Mouse (Mus musculus): Measurements from ENCODE around the gene Bcl10. TPM values are rescaled to one million over a fixed set of nuclear protein-coding genes. Genes with fewer than 3 reads are reported as not detected.

The Bcl10 gene
- polyA plus RNA-seq, 1 experiment from 2014 or later = 44.1 TPM

GRCm38 (mm10) chr3:145916826-145917225 lies 5.8 kb upstream of the Bcl10 start:
- Histone ChIP-seq H3K4me1 (no peaks in the 10 kb centered on the region), H3K36me3 (replicated peaks) (no peaks in the 10 kb centered on the region), H3K27ac (replicated peaks) (no peak overlapping the region), H3K4me3 (no peak overlapping the region), H3K27me3 (replicated peaks; ENCODE audit: low read depth, poor library complexity, severe bottlenecking) (no peaks in the 10 kb centered on the region), H3K9me3 (no peaks in the 10 kb centered on the region)
- DNase-seq (ENCODE audit: low spot score) = no peak
- WGBS = 89% methylated on average over 4 of the region's 4 CpGs

GRCm38 (mm10) chr3:145922971-145923370 lies 367 bp downstream of the Bcl10 start:
- WGBS = 73% methylated on average over 3 of the region's 3 CpGs
- Histone ChIP-seq H3K4me3 (no peak overlapping the region), H3K36me3 (replicated peaks) (peaks cover 8% of the 10 kb centered on the region), H3K9me3 (no peaks in the 10 kb centered on the region), H3K27me3 (replicated peaks; ENCODE audit: low read depth, poor library complexity, severe bottlenecking) (no peaks in the 10 kb centered on the region), H3K4me1 (peaks cover 25% of the 10 kb centered on the region), H3K27ac (replicated peaks) (0 out of 2 replicates have a peak overlapping the region, but pooled peaks have one; percentile 94)
- no peak for DNase-seq (ENCODE audit: low spot score)

- H3K4me3 ChIP-seq = peak overlapping the region; percentile 93
- under 1% methylated on average over 58 of the region's 58 CpGs for WGBS
- H3K27me3 ChIP-seq (replicated peaks; ENCODE audit: low read depth, poor library complexity, severe bottlenecking) = no peaks in the 10 kb centered on the region
- peaks cover 10% of the 10 kb centered on the region for H3K36me3 ChIP-seq (replicated peaks)
- H3K9me3 ChIP-seq = no peaks in the 10 kb centered on the region
- H3K4me1 ChIP-seq = peaks cover 29% of the 10 kb centered on the region
- peak; percentile 99 for DNase-seq (ENCODE audit: low spot score)
- H3K27ac ChIP-seq (replicated peaks) = peak overlapping the region; percentile 94
Observed at GRCm38 (mm10) chr3:145923874-145924577, 1.4 kb downstream of the Bcl10 start.

- Histone ChIP-seq H3K9me3 (no peaks in the 10 kb centered on the region), H3K4me1 (peaks cover 36% of the 10 kb centered on the region), H3K36me3 (replicated peaks) (peaks cover 10% of the 10 kb centered on the region), H3K27me3 (replicated peaks; ENCODE audit: low read depth, poor library complexity, severe bottlenecking) (no peaks in the 10 kb centered on the region), H3K27ac (replicated peaks) (peak overlapping the region; percentile 94), H3K4me3 (peak overlapping the region; percentile 93)
- DNase-seq (ENCODE audit: low spot score) = no peak
- 4% methylated on average over 39 of the region's 39 CpGs for WGBS
Observed at GRCm38 (mm10) chr3:145924649-145925337, 2.2 kb downstream of the Bcl10 start.

- Histone ChIP-seq H3K4me1 (peaks cover 43% of the 10 kb centered on the region), H3K27me3 (replicated peaks; ENCODE audit: low read depth, poor library complexity, severe bottlenecking) (no peaks in the 10 kb centered on the region), H3K36me3 (replicated peaks) (peaks cover 11% of the 10 kb centered on the region), H3K27ac (replicated peaks) (no peak overlapping the region), H3K4me3 (peak overlapping the region; percentile 93), H3K9me3 (no peaks in the 10 kb centered on the region)
- DNase-seq (ENCODE audit: low spot score) = no peak
- WGBS = 73% methylated on average over 5 of the region's 5 CpGs
Observed at GRCm38 (mm10) chr3:145925506-145925905, 2.9 kb downstream of the Bcl10 start.

- no peak overlapping the region; the same call in 1 of the 2 replicates for H3K27ac ChIP-seq (replicated peaks)
- WGBS = 39% methylated on average over 7 of the region's 7 CpGs
- peaks cover 51% of the 10 kb centered on the region for H3K36me3 ChIP-seq (replicated peaks)
- H3K9me3 ChIP-seq = no peaks in the 10 kb centered on the region
- DNase-seq (ENCODE audit: low spot score) = peak; percentile 60
- H3K4me1 ChIP-seq = peaks cover 35% of the 10 kb centered on the region
- H3K4me3 ChIP-seq = no peak overlapping the region
- no peaks in the 10 kb centered on the region for H3K27me3 ChIP-seq (replicated peaks; ENCODE audit: low read depth, poor library complexity, severe bottlenecking)
Observed at GRCm38 (mm10) chr3:145929525-145930400, 7.2 kb downstream of the Bcl10 start.

GRCm38 (mm10) chr3:145933845-145934244 lies 11.2 kb downstream of the Bcl10 start:
- Histone ChIP-seq H3K4me1 (peaks cover 29% of the 10 kb centered on the region), H3K27me3 (replicated peaks; ENCODE audit: low read depth, poor library complexity, severe bottlenecking) (no peaks in the 10 kb centered on the region), H3K4me3 (no peak overlapping the region), H3K9me3 (no peaks in the 10 kb centered on the region), H3K27ac (replicated peaks) (no peak overlapping the region), H3K36me3 (replicated peaks) (peaks cover 41% of the 10 kb centered on the region)
- 89% methylated on average over 9 of the region's 9 CpGs for WGBS
- DNase-seq (ENCODE audit: low spot score) = no peak

- Histone ChIP-seq H3K27ac (replicated peaks) (peak within 1 kb of the TSS; percentile 87), H3K4me1 (peaks cover 22% of the 10 kb centered on the region), H3K36me3 (replicated peaks) (peaks cover 50% of the 10 kb centered on the region), H3K9me3 (no peaks in the 10 kb centered on the region), H3K4me3 (peak within 1 kb of the TSS; percentile 90), H3K27me3 (replicated peaks; ENCODE audit: low read depth, poor library complexity, severe bottlenecking) (no peaks in the 10 kb centered on the region)
- WGBS = 1% methylated on average over 70 of the region's 70 CpGs
- peak; percentile 96 for DNase-seq (ENCODE audit: low spot score)
Observed at GRCm38 (mm10) chr3:145937505-145938404, 15.2 kb downstream of the Bcl10 start, which contains the start of gene 2410004B18Rik. 2410004B18Rik (plus strand) TSS chr3:145938014.

GRCm38 (mm10) chr3:145938405-145939349 lies 16.1 kb downstream of the Bcl10 start:
- Histone ChIP-seq H3K36me3 (replicated peaks) (peaks cover 50% of the 10 kb centered on the region), H3K9me3 (no peaks in the 10 kb centered on the region), H3K27ac (replicated peaks) (peak overlapping the region; percentile 87), H3K27me3 (replicated peaks; ENCODE audit: low read depth, poor library complexity, severe bottlenecking) (no peaks in the 10 kb centered on the region), H3K4me3 (peak overlapping the region; percentile 90), H3K4me1 (peaks cover 22% of the 10 kb centered on the region)
- 21% methylated on average over 50 of the region's 50 CpGs for WGBS
- DNase-seq (ENCODE audit: low spot score) = peak; percentile 50

GRCm38 (mm10) chr3:145939402-145939801 lies 16.8 kb downstream of the Bcl10 start:
- H3K27me3 ChIP-seq (replicated peaks; ENCODE audit: low read depth, poor library complexity, severe bottlenecking) = no peaks in the 10 kb centered on the region
- WGBS = 88% methylated on average over 12 of the region's 12 CpGs
- no peak for DNase-seq (ENCODE audit: low spot score)
- H3K4me3 ChIP-seq = peak overlapping the region; percentile 90
- no peaks in the 10 kb centered on the region for H3K9me3 ChIP-seq
- H3K36me3 ChIP-seq (replicated peaks) = peaks cover 52% of the 10 kb centered on the region
- H3K4me1 ChIP-seq = peaks cover 22% of the 10 kb centered on the region
- no peak overlapping the region for H3K27ac ChIP-seq (replicated peaks)

GRCm38 (mm10) chr3:145939971-145940370 lies 17.4 kb downstream of the Bcl10 start:
- H3K36me3 ChIP-seq (replicated peaks) = peaks cover 55% of the 10 kb centered on the region
- H3K27me3 ChIP-seq (replicated peaks; ENCODE audit: low read depth, poor library complexity, severe bottlenecking) = no peaks in the 10 kb centered on the region
- H3K4me3 ChIP-seq = no peak overlapping the region; the same call in 1 of the 2 replicates
- peaks cover 22% of the 10 kb centered on the region for H3K4me1 ChIP-seq
- no peaks in the 10 kb centered on the region for H3K9me3 ChIP-seq
- no peak overlapping the region for H3K27ac ChIP-seq (replicated peaks)
- 87% methylated on average over 4 of the region's 4 CpGs for WGBS
- no peak for DNase-seq (ENCODE audit: low spot score)

Measured in embryonic facial prominence, embryonic 10.5 days (tissue).